Mouse (Mus musculus): ENCODE data around the gene Gtf2a1. TPM values are rescaled to one million over a fixed set of nuclear protein-coding genes. Genes with fewer than 3 reads are reported as not detected.
A peak's percentile ranks its signal among the peaks of the same experiment; 100 is the strongest.

Gtf2a1 gene
- polyA plus RNA-seq, 1 experiment from 2014 or later = 36.1 TPM

DNA sequence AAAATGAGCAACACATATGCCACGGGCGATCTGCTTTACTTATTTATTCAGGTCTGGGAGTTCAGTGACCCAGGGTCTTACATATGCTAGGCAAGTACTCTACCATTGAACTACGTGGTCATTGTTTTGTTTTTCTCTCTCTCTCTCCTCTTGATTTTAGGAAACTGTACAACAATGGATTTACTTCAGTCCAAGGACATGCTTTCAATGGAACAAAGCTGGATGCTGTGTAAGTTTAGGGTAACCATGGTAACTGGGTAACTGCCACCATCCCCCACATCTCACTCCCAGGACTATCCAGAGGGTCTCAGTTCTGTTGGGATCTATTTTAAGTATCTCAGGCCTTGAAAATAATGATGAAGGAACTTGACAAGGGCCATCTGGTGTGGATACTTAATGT is 78.5 kb downstream of the Gtf2a1 start:
- H3K36me3 ChIP-seq (ENCODE audit: insufficient read depth) = no peaks in the 10 kb centered on the region
- H3K4me2 ChIP-seq = no peak overlapping the region
- no peak for TF ChIP-seq CTCF (IDR thresholded peaks at IDR 0.05; ENCODE audit: low read depth)
- WGBS = 55% methylated on average over 3 of the region's 3 CpGs
- H3K9ac ChIP-seq = no peak overlapping the region
- DNase-seq = peak; percentile 17
- H3K4me3 ChIP-seq (ENCODE audit: low read depth, low read length) = no peak overlapping the region
- H3K4me1 ChIP-seq (ENCODE audit: insufficient read depth) = no peaks in the 10 kb centered on the region
- no peaks in the 10 kb centered on the region for H3K27me3 ChIP-seq (ENCODE audit: insufficient read depth, low read length)
- no peak overlapping the region for H3K27ac ChIP-seq (ENCODE audit: low read depth)
- no peaks in the 10 kb centered on the region for H3K9me3 ChIP-seq (ENCODE audit: low read depth, low read length)
- no peak for ATAC-seq (ENCODE audit: insufficient read depth)

Other genes with a start within 250 kb of the Gtf2a1 start
- gene Cep128, start 206.1 kb downstream of the Gtf2a1 start, polyA plus RNA-seq (2014; fragmentation: Nextera tagmentation; extraction: Ambion mirVana) = 11.7 and 12.6 TPM in 2 replicates
- gene Tshr, start 205.9 kb downstream of the Gtf2a1 start, polyA plus RNA-seq (2014; fragmentation: Nextera tagmentation; extraction: Ambion mirVana) = 0.29 and 0.43 TPM in 2 replicates
- gene Ston2, start 197.9 kb upstream of the Gtf2a1 start, polyA plus RNA-seq (2014; fragmentation: Nextera tagmentation; extraction: Ambion mirVana) = 8.7 and 10.6 TPM in 2 replicates